Mouse (Mus musculus): Measurements from ENCODE around the gene Vipr2.

DNA sequence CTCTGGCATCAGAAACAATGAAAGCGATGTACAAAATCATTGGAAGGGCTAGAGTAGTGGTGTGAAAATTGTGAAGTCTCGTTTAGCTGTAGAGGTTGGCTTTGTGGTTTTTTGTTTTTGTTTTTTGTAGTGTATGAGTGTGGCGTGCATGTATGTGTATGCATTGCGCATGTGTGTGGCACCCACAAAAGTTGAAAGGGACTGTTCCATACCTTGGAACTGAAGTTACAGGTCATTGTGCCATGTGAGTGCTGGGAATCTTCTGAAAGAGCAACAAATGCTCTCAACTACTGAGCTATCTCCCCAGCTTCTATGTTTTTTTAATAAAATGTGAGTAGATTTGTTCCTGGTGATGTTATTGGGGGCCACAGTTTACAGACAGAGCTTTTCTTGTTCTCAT is 14.5 kb upstream of the Vipr2 start:
- TF ChIP-seq CTCF (IDR thresholded peaks at IDR 0.05; ENCODE audit: low read depth, low read length): no peak
- TF ChIP-seq POLR2AphosphoS5 (IDR thresholded peaks at IDR 0.05; ENCODE audit: insufficient replicate concordance, low read depth, low read length): no peak
- TF ChIP-seq TAL1 (conservative IDR thresholded peaks at IDR 0.05; ENCODE audit: low read depth, low read length): no peak

Data from G1E (cell line).